ENCODE assay signal across 8 mouse cellular contexts in genomic region chr10:81294442-81294841, GRCm38 (mm10). TPM values are rescaled to one million over a fixed set of nuclear protein-coding genes. Genes with fewer than 3 reads are reported as not detected.
DNase-seq lines count a peak whose midpoint lies in the region; ATAC-seq lines count a peak whose summit lies in the region.

No protein-coding gene starts in this region.

- no peak overlapping the region for H3K27ac ChIP-seq in heart, embryonic 14.5 days (replicated peaks in 1 of 2; ENCODE audit: control insufficient read depth in 1 of 2, insufficient read depth in 1 of 2, low read depth in 2 of 2, low read length in 2 of 2)
- H3K27ac ChIP-seq in hindbrain, embryonic 11.5 days (ENCODE audit: low read depth, low read length) = no peak overlapping the region
- no peak overlapping the region for H3K27ac ChIP-seq in midbrain, embryonic 14.5 days (replicated peaks; ENCODE audit: low read depth, low read length)

- WGBS in heart, embryonic 14.5 days = 48% methylated on average over 8 of the region's 8 CpGs
- 68% methylated on average over 8 of the region's 8 CpGs for WGBS in hindbrain, embryonic 11.5 days
- 72% methylated on average over 8 of the region's 8 CpGs for WGBS in midbrain, embryonic 14.5 days

- no peak for DNase-seq in heart, postnatal 36 days
- DNase-seq in cerebellum, adult 18-20 months = peak; percentile 86 to 88
- no peak for DNase-seq in hindbrain, embryonic 11.5 days (ENCODE audit: low spot score)
- no peak for DNase-seq in midbrain, embryonic 14.5 days
- DNase-seq in spleen, postnatal 36 days (ENCODE audit: low spot score in 2 of 2) = no peak
- DNase-seq in spleen, adult 18-20 months = no peak
- no peak for DNase-seq in spleen, postnatal 10 days (ENCODE audit: low spot score in 2 of 2)

- H3K4me3 ChIP-seq in heart, embryonic 14.5 days (ENCODE audit: control insufficient read depth in 1 of 2, insufficient read depth in 1 of 2, low read depth in 1 of 2, low read length in 2 of 2) = peak overlapping the region in 1 of 2 experiments; percentile 85; a peak in 3 of 4 replicates
- peak overlapping the region; percentile 83 for H3K4me3 ChIP-seq in hindbrain, embryonic 11.5 days (ENCODE audit: low read depth, low read length)
- peak overlapping the region; percentile 87 for H3K4me3 ChIP-seq in midbrain, embryonic 14.5 days (replicated peaks; ENCODE audit: low read depth, low read length)

- H3K4me2 ChIP-seq in heart, embryonic 14.5 days (ENCODE audit: low read length) = peak overlapping the region; percentile 98
- H3K4me2 ChIP-seq in hindbrain, embryonic 11.5 days (replicated peaks; ENCODE audit: low read depth, low read length) = peak overlapping the region; percentile 89
- H3K4me2 ChIP-seq in midbrain, embryonic 14.5 days (ENCODE audit: low read length) = peak overlapping the region; percentile 97

- peaks cover 30 to 34% of the 10 kb centered on the region in 2 experiments for H3K4me1 ChIP-seq in heart, embryonic 14.5 days (ENCODE audit: control insufficient read depth in 2 of 2, insufficient read depth in 2 of 2, low read length in 2 of 2)
- H3K4me1 ChIP-seq in hindbrain, embryonic 11.5 days (replicated peaks; ENCODE audit: control insufficient read depth, insufficient read depth, low read length) = peaks cover 7% of the 10 kb centered on the region; the same call in 1 of the 2 replicates
- H3K4me1 ChIP-seq in midbrain, embryonic 14.5 days (ENCODE audit: control insufficient read depth, insufficient read depth, low read length) = peaks cover 28% of the 10 kb centered on the region

- peak overlapping the region; percentile 78; the same call in 1 of the 2 replicates for H3K9ac ChIP-seq in heart, embryonic 14.5 days (ENCODE audit: low read length)
- H3K9ac ChIP-seq in hindbrain, embryonic 11.5 days (ENCODE audit: low read depth, low read length) = no peak overlapping the region; the same call in 1 of the 2 replicates
- H3K9ac ChIP-seq in midbrain, embryonic 14.5 days (replicated peaks; ENCODE audit: low read length) = peak overlapping the region; percentile 82

- H3K9me3 ChIP-seq in heart, embryonic 14.5 days (ENCODE audit: control insufficient read depth, low read length) = no peaks in the 10 kb centered on the region
- H3K9me3 ChIP-seq in hindbrain, embryonic 11.5 days (ENCODE audit: control insufficient read depth, low read length) = no peaks in the 10 kb centered on the region
- H3K9me3 ChIP-seq in midbrain, embryonic 14.5 days (ENCODE audit: control insufficient read depth, low read length) = no peaks in the 10 kb centered on the region

- intact Hi-C loops in heart, postnatal 36 days (cut with DNase I) = no loop called here

- ATAC-seq in heart, embryonic 14.5 days (ENCODE audit: insufficient number of reproducible peaks, insufficient read depth, low FRiP score, low read depth) = no peak
- ATAC-seq in hindbrain, embryonic 11.5 days (ENCODE audit: low FRiP score) = no peak
- ATAC-seq in midbrain, embryonic 14.5 days (ENCODE audit: low FRiP score, low TSS enrichment) = no peak

- no peaks in the 10 kb centered on the region; the same call in 1 of the 2 replicates for H3K36me3 ChIP-seq in heart, embryonic 14.5 days (ENCODE audit: control insufficient read depth, insufficient read depth, low read length)
- H3K36me3 ChIP-seq in hindbrain, embryonic 11.5 days (ENCODE audit: control insufficient read depth, insufficient read depth, low read length) = no peaks in the 10 kb centered on the region
- no peaks in the 10 kb centered on the region for H3K36me3 ChIP-seq in midbrain, embryonic 14.5 days (ENCODE audit: control insufficient read depth, insufficient read depth, low read length)

- peaks cover 24% of the 10 kb centered on the region for H3K27me3 ChIP-seq in heart, embryonic 14.5 days (ENCODE audit: control insufficient read depth, insufficient read depth, low read length)
- peaks cover 19% of the 10 kb centered on the region for H3K27me3 ChIP-seq in hindbrain, embryonic 11.5 days (ENCODE audit: control insufficient read depth, insufficient read depth, low read length)
- H3K27me3 ChIP-seq in midbrain, embryonic 14.5 days (ENCODE audit: control insufficient read depth, insufficient read depth, low read length) = peaks cover 20% of the 10 kb centered on the region

RNA-seq across cellular contexts. Expression of gene Pip5k1c, which starts 1.7 kb away (rescaled TPM):
- polyA plus RNA-seq in heart, embryonic 14.5 days (2014; fragmentation: Nextera tagmentation; extraction: Ambion mirVana) = 31.4 and 33.7 TPM in 2 replicates
- 10 to 100 TPM; 31.5 to 33.3 TPM for total RNA-seq in heart, postnatal 36 days (2021)
- 46.3 and 47.0 TPM in 2 replicates for polyA plus RNA-seq in hindbrain, embryonic 11.5 days (2014; fragmentation: Nextera tagmentation; extraction: Ambion mirVana)
- 102 and 132 TPM in 2 replicates for polyA plus RNA-seq in midbrain, embryonic 14.5 days (2014; fragmentation: Nextera tagmentation; extraction: Ambion mirVana)

RNA-seq across cellular contexts. Expression of gene Tjp3, which starts 3.1 kb away (rescaled TPM):
- polyA plus RNA-seq in heart, embryonic 14.5 days (2014; fragmentation: Nextera tagmentation; extraction: Ambion mirVana) = 1.8 and 2.2 TPM in 2 replicates
- under 1 TPM in 1 of 2 experiments, not detected in 1; 0.19 TPM for total RNA-seq in heart, postnatal 36 days (2021)
- 3.8 and 3.9 TPM in 2 replicates for polyA plus RNA-seq in hindbrain, embryonic 11.5 days (2014; fragmentation: Nextera tagmentation; extraction: Ambion mirVana)
- polyA plus RNA-seq in midbrain, embryonic 14.5 days (2014; fragmentation: Nextera tagmentation; extraction: Ambion mirVana) = 4.4 and 5.7 TPM in 2 replicates

RNA-seq across cellular contexts. Expression of gene Cactin, which starts 26.5 kb away (rescaled TPM):
- 16.6 and 16.9 TPM in 2 replicates for polyA plus RNA-seq in heart, embryonic 14.5 days (2014; fragmentation: Nextera tagmentation; extraction: Ambion mirVana)
- total RNA-seq in heart, postnatal 36 days (2021) = 10 to 100 TPM; 13.2 to 17.4 TPM
- polyA plus RNA-seq in hindbrain, embryonic 11.5 days (2014; fragmentation: Nextera tagmentation; extraction: Ambion mirVana) = 26.0 and 28.9 TPM in 2 replicates
- 22.6 and 22.8 TPM in 2 replicates for polyA plus RNA-seq in midbrain, embryonic 14.5 days (2014; fragmentation: Nextera tagmentation; extraction: Ambion mirVana)

RNA-seq across cellular contexts. Expression of gene Apba3, which starts 27.7 kb away (rescaled TPM):
- 38.8 and 39.8 TPM in 2 replicates for polyA plus RNA-seq in heart, embryonic 14.5 days (2014; fragmentation: Nextera tagmentation; extraction: Ambion mirVana)
- 100 to 1,000 TPM; 102 to 108 TPM for total RNA-seq in heart, postnatal 36 days (2021)
- 32.1 and 33.5 TPM in 2 replicates for polyA plus RNA-seq in hindbrain, embryonic 11.5 days (2014; fragmentation: Nextera tagmentation; extraction: Ambion mirVana)
- 25.1 and 27.5 TPM in 2 replicates for polyA plus RNA-seq in midbrain, embryonic 14.5 days (2014; fragmentation: Nextera tagmentation; extraction: Ambion mirVana)

RNA-seq across cellular contexts. Expression of gene Mrpl54, which starts 27.7 kb away (rescaled TPM):
- polyA plus RNA-seq in heart, embryonic 14.5 days (2014; fragmentation: Nextera tagmentation; extraction: Ambion mirVana) = 274 and 298 TPM in 2 replicates
- 10 to 100 TPM; 95.2 to 97.4 TPM for total RNA-seq in heart, postnatal 36 days (2021)
- polyA plus RNA-seq in hindbrain, embryonic 11.5 days (2014; fragmentation: Nextera tagmentation; extraction: Ambion mirVana) = 179 and 182 TPM in 2 replicates
- 121 and 152 TPM in 2 replicates for polyA plus RNA-seq in midbrain, embryonic 14.5 days (2014; fragmentation: Nextera tagmentation; extraction: Ambion mirVana)

Comparison
In these comparisons a context has a peak if more than half of its experiments do, and no peak if none do; other contexts are left out.
1. DNase-seq: peak in cerebellum, adult 18-20 months (2 of 2); none in heart, postnatal 36 days (0 of 2), hindbrain, embryonic 11.5 days (single experiment), midbrain, embryonic 14.5 days (single experiment), spleen, postnatal 36 days (0 of 2), spleen, adult 18-20 months (0 of 2) and spleen, postnatal 10 days (0 of 2).
2. Peak in every context shown above with its lines, with median percentiles within 50 percentile points of each other: H3K4me2 ChIP-seq.